Mouse (Mus musculus) lung, embryonic 16.5 days (tissue): Measurements from ENCODE around the gene Cpn2. TPM values are rescaled to one million over a fixed set of nuclear protein-coding genes. Genes with fewer than 3 reads are reported as not detected.

Source experiments
- ATAC-seq: fragments of 200-750 bp; cut with Nextera tagmentation; 2 replicates; pipeline ENCODE4 v1.8.0; 2017; ENCODE audit warnings: low read depth, mild to moderate bottlenecking, moderate library complexity
- H3K27ac ChIP-seq: fragments of 300-500 bp; sonication (generic); 2 replicates; pipeline ENCODE4 v1.5.1; 2014; ENCODE audit warnings: mild to moderate bottlenecking, control low read depth, low read length
- H3K27me3 ChIP-seq: fragments of 300-500 bp; sonication (generic); 2 replicates; pipeline ENCODE4 v1.6.1; 2014; ENCODE audit warnings: low read depth, low read length, mixed read lengths; ENCODE audit not compliant: control insufficient read depth, insufficient read depth
- H3K36me3 ChIP-seq: fragments of 300-500 bp; sonication (generic); 2 replicates; pipeline ENCODE4 v1.6.1; 2014; ENCODE audit warnings: low read length; ENCODE audit not compliant: control insufficient read depth, insufficient read depth
- H3K4me1 ChIP-seq: fragments of 300-500 bp; sonication (generic); replicated peaks from 2 replicates; pipeline ENCODE4 v1.6.1; 2014; ENCODE audit warnings: low read length, mixed read lengths; ENCODE audit not compliant: control insufficient read depth, insufficient read depth
- H3K4me2 ChIP-seq: fragments of 300-500 bp; sonication (generic); 2 replicates; pipeline ENCODE4 v1.6.1; 2014; ENCODE audit warnings: low read depth, low read length, control low read depth
- H3K4me3 ChIP-seq: fragments of 300-500 bp; sonication (generic); 2 replicates; pipeline ENCODE4 v1.5.1; 2014; ENCODE audit warnings: mild to moderate bottlenecking, low read length, control low read depth
- H3K9ac ChIP-seq: fragments of 300-500 bp; sonication (generic); 2 replicates; pipeline ENCODE4 v1.6.1; 2014; ENCODE audit warnings: low read length, control low read depth
- H3K9me3 ChIP-seq: fragments of 300-500 bp; sonication (generic); 2 replicates; pipeline ENCODE4 v1.6.1; 2016; ENCODE audit warnings: low read length; ENCODE audit not compliant: control insufficient read depth
- WGBS: fragments of 180-500 bp; shearing (Covaris S2); extraction: QIAGEN DNeasy Blood & Tissue Kit; methylation state at CpG from one replicate; pipeline ENCODE4 v1.1.7; 2014; 5-methylcytosine and 5-hydroxymethylcytosine counted together
- polyA plus RNA-seq: library from polyadenylated mRNA; unstranded; fragments of >200 nt; fragmentation: Nextera tagmentation; extraction: Ambion mirVana; gene quantifications from 2 replicates; pipeline ENCODE4 v1.2.1, GENCODE M21; 2015

Cpn2 gene
- polyA plus RNA-seq: not detected in 2 replicates

- Histone ChIP-seq H3K4me3 (no peak within 1 kb of the TSS), H3K9me3 (no peaks in the 10 kb centered on the region), H3K27ac (no peak within 1 kb of the TSS), H3K36me3 (no peaks in the 10 kb centered on the region), H3K4me2 (no peak within 1 kb of the TSS), H3K9ac (no peak within 1 kb of the TSS), H3K4me1 (no peaks in the 10 kb centered on the region), H3K27me3 (no peaks in the 10 kb centered on the region)
- WGBS: 72% methylated on average over 5 of the region's 5 CpGs
- no peak for ATAC-seq
These were observed at the start of gene Cpn2 for GRCm38 (mm10) chr16:30267359-30267758. Gene Cpn2, minus strand, starts transcription at chr16:30267499.

- H3K4me3 ChIP-seq: no peak overlapping the region
- H3K36me3 ChIP-seq: peaks cover 3% of the 10 kb centered on the region; the same call in 1 of the 2 replicates
- no peaks in the 10 kb centered on the region for H3K9me3 ChIP-seq
- H3K4me1 ChIP-seq: peaks cover 7% of the 10 kb centered on the region
- ATAC-seq: no peak
- H3K9ac ChIP-seq: no peak overlapping the region
- no peak overlapping the region for H3K4me2 ChIP-seq
- no peak overlapping the region for H3K27ac ChIP-seq
- H3K27me3 ChIP-seq: peaks cover 19% of the 10 kb centered on the region; the same call in 1 of the 2 replicates
These were observed 46.9 kb upstream of the Cpn2 start for GRCm38 (mm10) chr16:30314236-30314635.

DNA sequence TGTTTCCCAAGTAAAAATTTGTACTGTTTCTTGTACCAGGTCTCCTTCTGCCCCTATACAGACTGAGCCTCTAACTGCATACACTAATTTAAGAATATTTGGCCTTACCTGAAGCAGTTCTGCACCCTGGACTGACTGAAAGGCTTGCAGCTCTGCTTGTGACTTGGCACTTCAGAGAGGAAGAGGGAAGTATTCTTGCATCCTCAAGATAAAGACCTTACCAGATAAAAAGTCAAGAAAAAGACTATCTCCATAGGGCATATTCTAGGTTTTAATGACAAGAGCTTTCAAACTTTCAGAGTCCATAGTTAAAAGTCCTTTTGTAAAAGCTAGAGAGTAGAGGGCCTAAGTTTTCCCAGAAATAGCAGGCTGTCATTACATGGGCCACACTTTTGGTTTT is 43.3 kb upstream of the Cpn2 start, which contains the start of gene Gp5:
Gene Gp5, minus strand, starts transcription at position 133 of the 400 bp plus-strand sequence.
- Histone ChIP-seq H3K4me1 (peaks cover 22% of the 10 kb centered on the region), H3K4me2 (peak within 1 kb of the TSS; percentile 93), H3K27ac (no peak within 1 kb of the TSS), H3K9me3 (no peaks in the 10 kb centered on the region), H3K4me3 (peak within 1 kb of the TSS; percentile 59), H3K36me3 (peaks cover 2% of the 10 kb centered on the region; the same call in 1 of the 2 replicates), H3K27me3 (peaks cover 45% of the 10 kb centered on the region), H3K9ac (no peak within 1 kb of the TSS)
- no peak for ATAC-seq

DNA sequence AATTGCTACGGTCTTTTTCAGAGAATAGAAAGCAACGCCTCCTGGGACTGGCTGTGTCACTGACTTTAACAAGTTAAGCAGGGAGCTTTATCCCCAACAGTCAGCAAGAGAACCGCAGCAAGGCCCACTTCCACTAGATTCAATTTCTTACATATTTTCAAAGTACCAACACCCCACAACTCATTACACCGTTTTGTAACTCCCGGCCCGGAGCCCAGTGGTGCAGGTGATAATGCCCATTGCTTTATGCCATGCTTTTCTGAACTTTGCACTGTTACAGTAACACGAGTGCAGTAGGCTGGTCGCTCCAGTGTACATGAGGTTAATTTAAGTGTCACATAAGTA is 42.8 kb upstream of the Cpn2 start:
- 57% methylated on average over 8 of the region's 8 CpGs for WGBS
- H3K36me3 ChIP-seq: no peaks in the 10 kb centered on the region
- H3K27me3 ChIP-seq: peaks cover 45% of the 10 kb centered on the region
- no peaks in the 10 kb centered on the region for H3K9me3 ChIP-seq
- no peak overlapping the region for H3K27ac ChIP-seq
- peaks cover 22% of the 10 kb centered on the region for H3K4me1 ChIP-seq
- no peak overlapping the region for H3K4me2 ChIP-seq
- no peak overlapping the region for H3K9ac ChIP-seq
- ATAC-seq: no peak
- H3K4me3 ChIP-seq: no peak overlapping the region

DNA sequence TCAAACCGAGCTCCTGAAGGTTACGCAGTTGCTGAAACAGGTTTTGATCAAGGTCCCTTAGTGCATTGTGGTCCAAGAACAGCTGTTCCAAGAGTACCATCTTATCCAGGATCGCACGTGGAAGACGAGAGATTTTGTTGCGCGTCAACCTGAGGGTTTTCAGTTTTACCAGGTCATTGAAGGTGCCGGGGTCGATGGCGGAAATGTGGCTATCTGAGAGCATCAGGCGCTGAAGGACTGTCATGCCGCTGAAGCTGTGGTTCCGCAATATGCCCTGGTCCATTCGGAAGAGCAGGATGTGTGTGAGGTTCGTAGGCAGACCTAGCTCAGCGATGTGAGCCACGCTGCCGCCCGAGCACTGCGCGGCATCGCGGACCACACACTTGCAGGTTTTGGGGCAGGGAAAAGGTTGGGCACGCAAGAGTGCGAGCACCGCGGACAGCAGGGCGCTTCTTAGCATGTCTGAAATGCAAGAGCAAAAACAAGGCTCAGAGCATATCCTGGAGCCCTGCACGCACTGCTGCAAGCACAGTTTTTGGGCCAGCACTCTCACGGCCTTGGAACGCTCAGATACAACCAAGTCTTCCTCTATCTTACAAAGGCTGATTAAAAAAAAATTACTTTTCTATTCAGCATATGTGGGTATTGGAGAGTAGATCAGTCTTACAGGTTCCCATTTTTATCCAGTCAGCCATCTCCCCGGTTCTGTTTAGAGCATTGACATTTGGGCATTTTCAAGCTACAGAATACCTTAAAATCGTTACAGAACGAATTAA is 42.3 kb upstream of the Cpn2 start:
- Histone ChIP-seq H3K27me3 (peaks cover 46% of the 10 kb centered on the region), H3K9ac (peak overlapping the region; percentile 65; the same call in 1 of the 2 replicates), H3K4me3 (peak overlapping the region; percentile 59), H3K4me2 (peak overlapping the region; percentile 93), H3K9me3 (no peaks in the 10 kb centered on the region), H3K36me3 (no peaks in the 10 kb centered on the region), H3K4me1 (peaks cover 22% of the 10 kb centered on the region), H3K27ac (no peak overlapping the region)
- no peak for ATAC-seq
- WGBS: 4% methylated on average over 34 of the region's 34 CpGs

DNA sequence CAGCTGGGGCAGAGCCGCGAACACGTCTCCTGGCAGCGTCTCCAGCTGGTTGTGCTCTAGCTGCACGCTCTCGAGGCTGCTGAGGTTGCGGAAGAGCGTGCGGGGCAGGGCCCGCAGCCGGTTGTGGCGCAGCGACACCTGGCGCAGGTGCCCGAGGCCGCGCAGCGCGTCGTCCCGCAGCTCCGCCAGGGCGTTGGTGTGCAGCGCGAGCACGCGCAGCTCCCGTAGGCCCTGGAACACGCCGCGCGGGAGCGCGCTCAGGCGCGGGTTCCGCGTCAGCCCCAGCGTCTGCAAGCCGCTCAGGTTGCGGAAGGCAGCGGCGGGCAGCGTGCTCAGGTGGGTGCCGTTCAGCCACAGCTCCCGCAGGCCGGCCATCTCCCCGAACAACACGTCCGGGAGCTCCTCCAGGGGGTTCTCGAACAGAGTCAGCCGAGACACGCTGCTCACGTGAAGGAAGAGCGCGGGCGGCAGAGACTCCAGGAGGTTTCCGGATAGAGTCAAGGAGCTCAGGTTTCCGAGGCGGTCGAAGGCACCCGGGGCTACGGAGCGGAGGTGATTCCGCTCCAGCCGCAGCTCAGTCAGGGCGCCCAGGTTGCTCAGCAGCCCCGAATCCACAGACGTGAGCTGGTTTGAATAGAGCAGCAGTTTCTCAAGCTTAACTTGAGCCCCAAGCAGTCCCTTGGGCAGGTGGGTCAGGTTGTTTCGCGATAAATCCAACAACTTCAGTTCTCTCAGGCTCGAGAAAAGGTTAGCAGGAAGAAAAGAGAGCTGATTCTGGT is 41.5 kb upstream of the Cpn2 start:
- Histone ChIP-seq H3K9ac (peak overlapping the region; percentile 65), H3K27ac (no peak overlapping the region), H3K4me2 (peak overlapping the region; percentile 93), H3K36me3 (no peaks in the 10 kb centered on the region), H3K4me1 (peaks cover 22% of the 10 kb centered on the region), H3K4me3 (peak overlapping the region; percentile 59), H3K9me3 (no peaks in the 10 kb centered on the region), H3K27me3 (peaks cover 48% of the 10 kb centered on the region)
- WGBS: under 1% methylated on average over 64 of the region's 72 CpGs
- ATAC-seq: peak; percentile 70

GRCm38 (mm10) chr16:30307961-30308615 is 40.8 kb upstream of the Cpn2 start:
- Histone ChIP-seq H3K27ac (no peak overlapping the region), H3K9ac (peak overlapping the region; percentile 65), H3K9me3 (no peaks in the 10 kb centered on the region), H3K4me2 (peak overlapping the region; percentile 93), H3K36me3 (no peaks in the 10 kb centered on the region), H3K4me3 (peak overlapping the region; percentile 59), H3K4me1 (peaks cover 22% of the 10 kb centered on the region), H3K27me3 (peaks cover 48% of the 10 kb centered on the region)
- ATAC-seq: peak; percentile 28; the same call in 1 of the 2 replicates
- 9% methylated on average over 29 of the region's 29 CpGs for WGBS

- Histone ChIP-seq H3K27me3 (peaks cover 48% of the 10 kb centered on the region), H3K36me3 (no peaks in the 10 kb centered on the region), H3K4me2 (no peak overlapping the region), H3K9me3 (no peaks in the 10 kb centered on the region), H3K4me3 (no peak overlapping the region), H3K4me1 (peaks cover 22% of the 10 kb centered on the region), H3K27ac (no peak overlapping the region), H3K9ac (no peak overlapping the region)
- WGBS: 47% methylated on average over 12 of the region's 12 CpGs
- ATAC-seq: no peak
These were observed 40.0 kb upstream of the Cpn2 start for GRCm38 (mm10) chr16:30307306-30307705.

DNA sequence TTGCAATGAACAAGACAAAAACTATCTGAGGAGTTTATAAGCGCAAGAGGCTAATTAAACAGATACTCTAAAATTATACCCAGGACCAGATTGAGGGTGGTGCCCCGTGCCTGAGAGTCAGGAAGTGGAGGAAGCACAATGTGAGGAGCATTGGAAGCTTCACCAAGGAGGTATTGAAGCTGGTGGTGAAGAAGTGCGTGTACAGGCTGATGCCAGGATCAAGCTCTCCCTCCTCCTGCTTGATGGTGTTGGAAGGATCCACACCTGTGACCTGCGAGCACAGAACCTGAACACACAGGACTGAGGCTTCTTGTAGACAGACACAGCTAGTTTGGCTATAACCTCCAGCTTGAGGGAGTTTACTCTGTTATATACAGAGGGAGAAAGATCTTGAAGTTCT is 38.8 kb upstream of the Cpn2 start:
- Histone ChIP-seq H3K9me3 (no peaks in the 10 kb centered on the region), H3K36me3 (no peaks in the 10 kb centered on the region), H3K4me1 (peaks cover 22% of the 10 kb centered on the region), H3K27me3 (peaks cover 46% of the 10 kb centered on the region), H3K9ac (no peak overlapping the region), H3K27ac (no peak overlapping the region), H3K4me2 (no peak overlapping the region), H3K4me3 (no peak overlapping the region)
- ATAC-seq: no peak
- 77% methylated on average over 4 of the region's 4 CpGs for WGBS
